Mouse (Mus musculus) 3T3-L1 (cell line): ENCODE data around the gene Krt90.

Experiments used
- DNase-seq: peaks from one replicate; pipeline ENCODE4 v3.0.0-alpha.2; 2015; ENCODE audit warnings: low read depth, low spot score

The Krt90 gene

GRCm38 (mm10) chr15:101562850-101563249 lies at the start of gene Krt90:
TSS of gene Krt90 (minus strand) at chr15:101562950.
- DNase-seq: no peak

GRCm38 (mm10) chr15:101599123-101599522 lies 36.4 kb upstream of the Krt90 start:
- no peak for DNase-seq

- no peak for DNase-seq
These were observed 25.5 kb upstream of the Krt90 start for GRCm38 (mm10) chr15:101588216-101588615.

GRCm38 (mm10) chr15:101584456-101584855 lies 21.7 kb upstream of the Krt90 start:
- peak; percentile 17 for DNase-seq

GRCm38 (mm10) chr15:101583211-101583965 lies 20.6 kb upstream of the Krt90 start:
- no peak for DNase-seq

GRCm38 (mm10) chr15:101581701-101582100 lies 19.0 kb upstream of the Krt90 start:
- no peak for DNase-seq

- no peak for DNase-seq
These were observed 12.8 kb upstream of the Krt90 start for GRCm38 (mm10) chr15:101575506-101575905.

GRCm38 (mm10) chr15:101573796-101574345 lies 11.1 kb upstream of the Krt90 start, which contains the start of gene Krt75:
TSS of gene Krt75 (minus strand) at chr15:101573904.
- no peak for DNase-seq

- peak; percentile 18 for DNase-seq
These were observed 5.0 kb upstream of the Krt90 start for GRCm38 (mm10) chr15:101567780-101568179.

- DNase-seq: no peak
These were observed 4.6 kb downstream of the Krt90 start for GRCm38 (mm10) chr15:101558034-101558646.

GRCm38 (mm10) chr15:101553169-101553568 lies 9.6 kb downstream of the Krt90 start:
- DNase-seq: no peak

GRCm38 (mm10) chr15:101552188-101552587 lies 10.6 kb downstream of the Krt90 start:
- no peak for DNase-seq

- DNase-seq: no peak
These were observed 12.2 kb downstream of the Krt90 start, which contains the start of gene Krt82 for GRCm38 (mm10) chr15:101550567-101550966. TSS of gene Krt82 (minus strand) at chr15:101550667.

GRCm38 (mm10) chr15:101544478-101544877 lies 18.3 kb downstream of the Krt90 start:
- no peak for DNase-seq

GRCm38 (mm10) chr15:101542543-101542942 lies 20.2 kb downstream of the Krt90 start:
- no peak for DNase-seq

- no peak for DNase-seq
These were observed 24.2 kb downstream of the Krt90 start for GRCm38 (mm10) chr15:101538580-101538900.

- peak; percentile 22 for DNase-seq
These were observed 24.7 kb downstream of the Krt90 start for GRCm38 (mm10) chr15:101537864-101538579.

- DNase-seq: peak; percentile 15
These were observed 26.5 kb downstream of the Krt90 start for GRCm38 (mm10) chr15:101536054-101536850.

- DNase-seq: no peak
These were observed 30.0 kb downstream of the Krt90 start, which contains the start of gene Krt84 for GRCm38 (mm10) chr15:101532720-101533119. TSS of gene Krt84 (minus strand) at chr15:101532820.

- DNase-seq: no peak
These were observed 40.1 kb downstream of the Krt90 start for GRCm38 (mm10) chr15:101522556-101523232.

GRCm38 (mm10) chr15:101519792-101520191 lies 43.0 kb downstream of the Krt90 start:
- DNase-seq: peak; percentile 90
